Mouse (Mus musculus) ovary, postnatal 10 days (tissue): Measurements from ENCODE around the gene Hif1an.

Experiments used
- DNase-seq: peaks from one replicate; pipeline ENCODE4 v3.0.0; 2022; ENCODE audit warnings: low spot score

Hif1an gene

DNA sequence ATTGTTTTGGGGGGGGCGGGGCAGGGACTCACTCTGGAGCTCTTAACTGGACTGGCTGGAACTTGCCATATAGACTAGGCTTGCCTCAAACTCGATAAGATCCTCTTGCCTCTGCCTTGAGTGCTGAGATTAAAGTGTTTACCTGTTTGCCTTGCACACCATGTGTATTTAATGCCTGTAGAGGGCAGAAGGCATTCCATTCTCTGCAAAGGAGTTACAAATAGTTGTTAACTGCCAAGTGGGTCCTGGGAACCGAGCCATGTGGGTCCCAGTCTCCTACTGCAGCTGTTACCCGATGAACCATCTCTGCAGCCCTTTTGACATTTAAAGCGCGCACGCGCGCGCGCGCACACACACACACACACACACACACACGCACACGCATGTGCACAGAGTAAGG is 1.4 kb downstream of the Hif1an start:
- DNase-seq, result no peak

DNA sequence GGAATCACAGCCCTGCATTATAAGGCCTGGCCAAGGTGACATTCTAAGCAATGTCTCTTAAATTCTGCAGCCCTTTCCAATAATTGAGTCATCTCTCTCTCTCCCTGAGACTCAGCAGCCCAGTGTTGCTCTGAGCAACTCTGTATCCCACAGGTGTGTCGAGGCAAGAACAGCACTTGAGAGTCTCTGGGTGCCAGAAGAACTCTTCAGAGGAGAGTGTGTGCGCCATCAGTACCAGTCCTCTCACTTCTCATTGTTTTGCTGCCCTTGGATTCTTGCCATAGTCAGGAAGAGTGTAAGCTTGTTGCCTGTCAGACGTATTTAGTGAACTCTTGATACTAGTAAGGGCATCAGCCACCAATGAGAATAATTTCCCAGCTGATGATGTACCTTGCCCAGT is 5.1 kb downstream of the Hif1an start:
- DNase-seq, result no peak

DNA sequence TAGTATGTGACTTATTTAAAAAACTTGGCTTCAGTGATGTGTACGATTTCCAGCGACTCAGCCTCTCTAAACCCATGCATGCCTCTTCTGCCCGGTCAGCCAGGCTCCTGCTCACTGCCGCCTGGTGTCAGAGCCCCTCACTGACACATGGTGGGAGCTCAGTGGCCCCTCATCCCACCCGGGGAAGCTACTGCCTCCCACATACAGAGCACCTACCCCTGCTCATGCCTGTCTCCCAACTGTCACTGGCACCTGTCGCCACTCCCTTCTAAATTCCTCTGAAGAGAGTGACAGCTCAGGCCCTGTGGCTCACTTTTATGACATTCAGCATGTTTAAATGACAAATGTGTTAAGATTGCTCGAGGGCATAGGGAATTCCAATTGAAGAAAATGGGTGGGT is 13.6 kb downstream of the Hif1an start:
- no peak for DNase-seq

DNA sequence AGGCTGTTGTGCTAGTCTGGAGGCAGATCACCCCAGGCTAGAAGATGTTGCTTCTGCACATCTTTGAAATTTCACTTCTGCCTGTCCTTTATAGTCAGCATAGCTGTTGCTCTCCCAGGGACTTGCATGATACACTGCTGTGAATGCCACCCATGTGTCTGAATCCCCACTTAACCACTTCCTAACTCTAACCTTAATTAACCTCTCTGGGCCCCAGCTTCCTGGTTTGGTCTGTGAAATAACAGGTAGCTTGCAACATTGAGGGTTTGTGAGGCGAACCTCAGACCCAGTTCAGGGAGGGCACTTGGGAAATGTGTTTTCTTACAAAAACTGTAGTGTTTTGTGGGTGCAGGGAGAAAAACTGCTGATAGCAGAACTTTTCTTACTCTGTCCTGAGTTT is 15.4 kb downstream of the Hif1an start:
- DNase-seq, result no peak

DNA sequence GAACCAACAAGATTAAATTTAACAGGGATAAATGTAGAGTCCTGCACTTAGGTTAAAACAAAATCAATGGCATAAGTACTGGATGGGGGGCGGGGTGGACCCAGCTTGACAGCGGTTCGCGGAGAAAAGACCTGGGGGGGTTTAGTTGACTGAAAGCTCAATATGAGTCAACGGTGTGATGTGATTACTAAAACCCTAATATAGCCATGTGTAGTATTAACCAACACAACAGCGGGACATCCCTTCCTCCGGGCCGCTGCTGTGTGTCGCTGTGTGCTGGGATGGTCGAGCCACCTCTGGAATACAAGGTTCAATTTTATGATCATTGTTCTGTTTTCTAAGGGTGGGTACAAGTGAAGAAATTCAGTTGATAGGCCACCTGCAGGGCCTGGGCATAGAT is 19.5 kb downstream of the Hif1an start:
- no peak for DNase-seq

DNA sequence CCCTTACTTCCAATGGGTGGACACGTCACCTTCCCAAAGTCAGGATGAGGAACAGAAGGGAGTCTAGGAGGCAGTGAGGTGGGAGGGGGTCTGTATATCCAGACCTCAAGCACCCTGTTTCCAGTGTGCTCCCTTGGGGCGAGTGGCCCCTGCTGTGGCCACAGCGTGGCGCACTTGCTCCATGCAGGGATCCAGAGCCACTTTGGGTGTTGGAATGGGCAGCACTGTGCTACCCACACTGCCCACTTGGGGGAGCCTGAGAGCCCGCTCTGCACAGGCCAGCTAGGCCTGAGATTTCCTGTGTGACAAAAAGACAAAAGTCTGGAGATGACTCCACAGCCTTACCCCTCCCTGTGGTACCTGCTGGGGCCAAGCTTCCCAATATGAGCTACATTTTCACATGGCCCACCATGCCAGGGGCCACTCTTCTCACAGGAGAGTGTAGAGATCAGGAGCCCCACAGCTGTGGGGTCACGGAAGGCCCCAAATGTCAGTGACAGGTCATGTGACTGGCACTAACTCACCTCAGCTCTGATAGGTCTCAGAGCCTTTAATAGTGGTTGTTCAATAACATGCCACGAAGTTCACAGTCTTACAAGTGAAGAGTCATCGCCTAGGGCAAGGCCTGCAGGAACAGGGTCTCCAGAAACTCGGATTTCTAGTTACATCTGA is 20.1 kb downstream of the Hif1an start:
- DNase-seq, result peak; percentile 88

DNA sequence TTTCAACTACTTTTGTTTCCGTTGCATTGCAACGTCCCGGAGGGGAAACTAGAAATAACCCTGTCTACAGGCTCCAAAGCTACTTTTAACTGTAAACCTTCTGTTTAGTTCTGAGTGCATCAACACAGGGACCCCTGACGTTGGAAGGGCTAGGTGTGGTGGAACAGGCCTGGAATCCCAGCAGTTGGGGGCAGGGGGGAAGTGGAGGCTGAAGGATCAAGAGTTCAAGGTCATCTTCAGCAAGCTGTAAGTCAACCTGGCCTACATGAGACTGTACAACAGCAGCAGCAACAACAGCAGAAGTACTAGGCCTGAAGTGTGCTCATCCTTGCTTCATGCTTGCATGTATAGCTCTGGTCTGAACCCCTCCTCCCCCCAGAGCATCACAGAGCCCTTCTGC is 25.4 kb downstream of the Hif1an start:
- DNase-seq, result no peak

DNA sequence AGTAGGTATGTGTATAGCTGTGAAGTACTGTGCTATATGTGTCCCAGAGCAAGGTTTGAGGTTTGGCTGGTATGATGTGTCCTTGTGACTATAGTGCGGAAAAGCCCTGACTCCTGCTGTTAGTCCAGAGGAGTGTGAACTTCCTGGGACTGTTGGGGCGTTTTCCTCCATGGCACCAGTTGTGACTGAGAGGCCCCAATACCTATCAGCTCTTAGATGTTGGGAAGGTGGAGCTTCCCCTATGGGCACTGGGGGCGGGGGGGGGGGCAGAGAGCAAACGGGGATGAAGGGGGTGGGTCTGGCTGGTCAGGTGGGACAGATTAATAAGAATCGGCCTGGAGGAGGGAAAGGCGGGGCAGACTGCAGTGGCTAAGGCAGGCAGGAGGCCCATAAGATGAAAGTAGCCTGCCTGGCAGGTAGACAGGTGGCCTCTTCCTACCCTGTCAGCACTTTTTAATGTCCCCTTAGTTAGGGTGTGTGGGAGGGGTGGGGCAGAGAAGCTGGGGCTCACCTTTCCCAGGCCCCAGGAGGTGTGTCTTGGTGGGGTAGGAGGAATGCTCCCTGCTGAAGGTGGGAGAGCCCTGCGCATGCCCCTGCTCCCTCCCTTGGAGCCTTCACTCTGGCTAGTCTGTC is 27.1 kb downstream of the Hif1an start:
- no peak for DNase-seq

DNA sequence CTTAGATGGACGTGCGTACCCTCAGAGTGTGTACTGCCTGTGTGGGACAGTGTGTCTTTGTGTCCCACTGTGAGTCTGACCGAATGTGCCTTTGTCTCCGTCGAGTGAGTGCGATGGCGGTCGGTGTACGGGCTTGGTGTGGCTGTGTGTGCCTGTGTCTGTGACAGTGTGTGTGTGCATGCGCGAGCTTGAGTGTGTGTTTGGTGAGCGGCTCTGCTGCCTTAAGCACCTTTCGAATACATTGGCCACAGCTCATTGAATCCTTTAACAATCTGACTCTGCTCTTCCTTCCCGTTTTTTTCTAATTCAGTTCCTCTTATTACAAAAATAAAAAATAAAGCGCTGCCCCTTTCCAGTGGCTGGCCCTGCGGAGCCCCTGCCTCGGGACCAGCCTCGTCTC is 28.3 kb downstream of the Hif1an start:
- DNase-seq, result no peak

DNA sequence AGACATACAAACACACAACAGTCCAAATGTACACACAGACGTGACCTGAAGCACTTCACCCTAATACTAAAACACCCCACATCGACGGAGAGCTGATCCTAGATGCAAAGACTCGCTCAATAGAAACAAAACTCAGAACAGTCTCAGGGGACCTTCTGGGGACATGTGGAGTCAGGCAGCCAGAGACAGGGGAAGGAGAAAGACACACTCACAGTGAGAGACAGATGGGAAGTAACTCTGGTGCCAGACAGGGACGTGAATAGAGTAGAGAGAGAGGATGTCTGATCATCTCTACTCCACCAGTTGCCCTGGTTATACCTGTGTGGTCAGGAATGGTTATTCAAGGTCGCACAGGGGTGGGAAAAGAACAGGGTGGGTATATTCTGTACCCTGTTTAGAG is 29.0 kb downstream of the Hif1an start:
- no peak for DNase-seq

DNA sequence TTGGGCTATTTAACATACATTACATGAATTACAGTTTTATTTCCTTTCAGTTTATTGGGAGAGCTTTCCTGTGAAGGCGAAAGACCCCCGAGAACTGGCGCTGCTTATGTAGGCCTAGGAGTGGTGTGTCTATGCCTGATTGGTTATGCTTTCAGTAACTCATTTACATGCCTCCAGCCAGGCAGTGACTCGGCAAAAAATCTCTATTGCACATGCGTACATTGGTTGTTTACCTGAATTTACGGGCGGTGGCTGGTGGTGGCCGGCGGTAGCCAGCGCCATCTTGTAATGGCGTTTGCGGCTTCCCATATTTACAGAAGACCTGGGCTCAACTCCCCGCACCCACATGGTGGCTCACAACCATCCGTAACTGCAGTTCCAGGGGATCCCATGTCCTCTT is 31.5 kb downstream of the Hif1an start:
- DNase-seq, result no peak

DNA sequence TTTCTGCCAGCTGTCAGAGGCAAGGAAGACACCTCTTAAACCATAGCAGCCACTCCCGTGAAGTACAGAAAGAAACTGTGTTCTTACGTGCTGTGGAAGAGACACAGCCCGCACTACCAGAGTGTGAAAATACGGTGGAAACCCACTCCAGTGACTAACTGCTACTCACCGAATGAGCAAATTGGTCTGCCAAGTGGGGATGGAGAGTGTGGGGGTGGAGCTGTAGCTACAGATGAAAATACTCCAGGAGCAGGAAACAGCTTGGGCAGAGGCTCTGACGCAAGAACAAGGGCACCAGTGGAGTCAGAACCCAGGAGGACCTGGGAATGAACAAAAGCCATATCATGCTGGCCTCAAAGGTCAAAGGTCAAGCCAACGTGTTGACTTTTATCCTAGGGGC is 55.5 kb downstream of the Hif1an start:
- DNase-seq, result no peak
